Mouse (Mus musculus): ENCODE data around the gene Tmem230.
A peak's percentile ranks its signal among the peaks of the same experiment; 100 is the strongest.

Tmem230 gene

GRCm38 (mm10) chr2:132232413-132232945, 15.1 kb downstream of the Tmem230 start:
- no peak for DNase-seq (ENCODE audit: low spot score)

GRCm38 (mm10) chr2:132224359-132224758, 23.2 kb downstream of the Tmem230 start:
- no peak for DNase-seq (ENCODE audit: low spot score)

GRCm38 (mm10) chr2:132221611-132222073, 26.0 kb downstream of the Tmem230 start:
- DNase-seq (ENCODE audit: low spot score) = no peak

- DNase-seq (ENCODE audit: low spot score) = peak; percentile 17
These were observed 35.5 kb downstream of the Tmem230 start for GRCm38 (mm10) chr2:132211995-132212656.

GRCm38 (mm10) chr2:132210806-132211312, 36.7 kb downstream of the Tmem230 start:
- no peak for DNase-seq (ENCODE audit: low spot score)

- peak; percentile 18 for DNase-seq (ENCODE audit: low spot score)
These were observed 39.2 kb downstream of the Tmem230 start for GRCm38 (mm10) chr2:132208246-132208881.

- DNase-seq (ENCODE audit: low spot score) = no peak
These were observed 41.2 kb downstream of the Tmem230 start for GRCm38 (mm10) chr2:132206316-132206881.

- no peak for DNase-seq (ENCODE audit: low spot score)
These were observed 42.1 kb downstream of the Tmem230 start for GRCm38 (mm10) chr2:132205549-132205948.

GRCm38 (mm10) chr2:132203773-132204172, 43.8 kb downstream of the Tmem230 start:
- no peak for DNase-seq (ENCODE audit: low spot score)

- no peak for DNase-seq (ENCODE audit: low spot score)
These were observed 44.4 kb downstream of the Tmem230 start for GRCm38 (mm10) chr2:132203186-132203585.

GRCm38 (mm10) chr2:132198017-132198933, 49.3 kb downstream of the Tmem230 start:
- no peak for DNase-seq (ENCODE audit: low spot score)

- DNase-seq (ENCODE audit: low spot score) = peak; percentile 11
These were observed 52.0 kb downstream of the Tmem230 start for GRCm38 (mm10) chr2:132195602-132196001.

GRCm38 (mm10) chr2:132190602-132191161, 56.9 kb downstream of the Tmem230 start:
- DNase-seq (ENCODE audit: low spot score) = no peak

Measured in ovary, postnatal 36 days (tissue).